Mouse (Mus musculus) midbrain, embryonic 15.5 days (tissue): Measurements from ENCODE around the gene Olfr1339. TPM values are rescaled to one million over a fixed set of nuclear protein-coding genes. Genes with fewer than 3 reads are reported as not detected.

ENCODE experiments used
- ATAC-seq: fragments of 200-750 bp; cut with Nextera tagmentation; replicated peaks from 2 replicates; pipeline ENCODE4 v1.8.0; 2017; ENCODE audit warnings: moderate TSS enrichment
- H3K27ac ChIP-seq: fragments of 300-500 bp; sonication (generic); 2 replicates; pipeline ENCODE4 v1.5.1; 2015; ENCODE audit warnings: mild to moderate bottlenecking, inconsistent platforms
- H3K27me3 ChIP-seq: fragments of 300-500 bp; sonication (generic); replicated peaks from 2 replicates; pipeline ENCODE4 v1.6.1; 2015; ENCODE audit warnings: inconsistent platforms
- H3K36me3 ChIP-seq: fragments of 300-500 bp; sonication (generic); replicated peaks from 2 replicates; pipeline ENCODE4 v1.6.1; 2015; ENCODE audit warnings: inconsistent platforms
- H3K4me1 ChIP-seq: fragments of 300-500 bp; sonication (generic); 2 replicates; pipeline ENCODE4 v1.6.1; 2015; ENCODE audit warnings: inconsistent platforms
- H3K4me2 ChIP-seq: fragments of 300-500 bp; sonication (generic); 2 replicates; pipeline ENCODE4 v1.6.1; 2015; ENCODE audit warnings: inconsistent platforms, mild to moderate bottlenecking, moderate library complexity
- H3K4me3 ChIP-seq: fragments of 300-500 bp; sonication (generic); 2 replicates; pipeline ENCODE4 v1.5.1; 2015; ENCODE audit warnings: mild to moderate bottlenecking, inconsistent platforms
- H3K9ac ChIP-seq: fragments of 300-500 bp; sonication (generic); 2 replicates; pipeline ENCODE4 v1.6.1; 2015; ENCODE audit warnings: mild to moderate bottlenecking, inconsistent platforms
- H3K9me3 ChIP-seq: fragments of 300-500 bp; sonication (generic); 2 replicates; pipeline ENCODE4 v1.6.1; 2016; ENCODE audit warnings: inconsistent platforms
- WGBS: fragments of 180-500 bp; shearing (Covaris S2); methylation state at CpG from one replicate; pipeline ENCODE4 v1.1.7; 2015; ENCODE audit warnings: mixed read lengths; 5-methylcytosine and 5-hydroxymethylcytosine counted together
- polyA plus RNA-seq: library from polyadenylated mRNA; unstranded; fragments of >200 nt; fragmentation: Nextera tagmentation; extraction: Ambion mirVana; gene quantifications from 2 replicates; pipeline ENCODE4 v1.2.1, GENCODE M21; 2015

The Olfr1339 gene
- polyA plus RNA-seq, 1 experiment from 2014 or later: not detected

GRCm38 (mm10) chr4:118758637-118759036, 26.7 kb downstream of the Olfr1339 start, which contains the start of gene Olfr1338:
Gene Olfr1338 (minus strand): TSS chr4:118758737.
- Histone ChIP-seq H3K4me3 (no peak within 1 kb of the TSS), H3K27me3 (no peaks in the 10 kb centered on the region), H3K36me3 (no peaks in the 10 kb centered on the region), H3K27ac (no peak within 1 kb of the TSS), H3K4me2 (no peak within 1 kb of the TSS), H3K9me3 (no peaks in the 10 kb centered on the region), H3K4me1 (no peaks in the 10 kb centered on the region), H3K9ac (no peak within 1 kb of the TSS)
- ATAC-seq: no peak
- WGBS: 95% methylated on average over 1 of the region's 1 CpGs

GRCm38 (mm10) chr4:118782486-118782885, 50.5 kb downstream of the Olfr1339 start, which contains the start of gene Olfr1337:
Gene Olfr1337 (minus strand): TSS chr4:118782586.
- H3K9me3 ChIP-seq: no peaks in the 10 kb centered on the region
- no peak for ATAC-seq
- H3K4me3 ChIP-seq: no peak within 1 kb of the TSS
- no peaks in the 10 kb centered on the region for H3K27me3 ChIP-seq
- no peaks in the 10 kb centered on the region for H3K4me1 ChIP-seq
- no peak within 1 kb of the TSS for H3K9ac ChIP-seq
- no peak within 1 kb of the TSS for H3K27ac ChIP-seq
- 94% methylated on average over 2 of the region's 2 CpGs for WGBS
- H3K36me3 ChIP-seq: no peaks in the 10 kb centered on the region
- H3K4me2 ChIP-seq: no peak within 1 kb of the TSS

Other genes starting within 250 kb of the Olfr1339 start
- gene Tie1, start 242.1 kb upstream of the Olfr1339 start, polyA plus RNA-seq: 16.8 and 17.1 TPM in 2 replicates
- 0.18 TPM in 1 of 2 replicates, not detected in the other for gene 2610528J11Rik, start 205.2 kb upstream of the Olfr1339 start, polyA plus RNA-seq
- 0.20 and 0.32 TPM in 2 replicates for gene Tmem125, start 188.1 kb upstream of the Olfr1339 start, polyA plus RNA-seq
- 2.1 and 2.3 TPM in 2 replicates for gene Cfap57, start 111.4 kb upstream of the Olfr1339 start, polyA plus RNA-seq
- gene Ebna1bp2, start 111.4 kb upstream of the Olfr1339 start, polyA plus RNA-seq: 88.3 and 91.6 TPM in 2 replicates
- gene Olfr62, start 73.2 kb upstream of the Olfr1339 start, polyA plus RNA-seq: not detected in 2 replicates
- not detected in 2 replicates for gene Olfr1342, start 39.4 kb upstream of the Olfr1339 start, polyA plus RNA-seq
- not detected in 2 replicates for gene Olfr1341, start 28.7 kb upstream of the Olfr1339 start, polyA plus RNA-seq
- not detected in 2 replicates for gene Olfr1340, start 12.0 kb upstream of the Olfr1339 start, polyA plus RNA-seq
- gene Olfr1338, start 26.6 kb downstream of the Olfr1339 start, polyA plus RNA-seq: not detected in 2 replicates
- gene Olfr1337, start 50.4 kb downstream of the Olfr1339 start, polyA plus RNA-seq: not detected in 2 replicates
- not detected in 2 replicates for gene Olfr1335, start 77.8 kb downstream of the Olfr1339 start, polyA plus RNA-seq
- gene Olfr1333, start 104.1 kb downstream of the Olfr1339 start, polyA plus RNA-seq: not detected in 2 replicates
- gene Olfr1331, start 132.5 kb downstream of the Olfr1339 start, polyA plus RNA-seq: not detected in 2 replicates
- gene Olfr1330, start 156.4 kb downstream of the Olfr1339 start, polyA plus RNA-seq: not detected in 2 replicates
- not detected in 2 replicates for gene Olfr1329, start 185.3 kb downstream of the Olfr1339 start, polyA plus RNA-seq
- not detected in 2 replicates for gene Olfr1328, start 206.4 kb downstream of the Olfr1339 start, polyA plus RNA-seq
- gene Lao1, start 229.4 kb downstream of the Olfr1339 start, polyA plus RNA-seq: not detected in 2 replicates